Mouse (Mus musculus): ENCODE measurements around the gene Ncam2. TPM values are rescaled to one million over a fixed set of nuclear protein-coding genes. Genes with fewer than 3 reads are reported as not detected.

The Ncam2 gene
- 2.2 and 2.5 TPM in 2 replicates for polyA plus RNA-seq (2015; fragmentation: Nextera tagmentation; extraction: Ambion mirVana)

- peak within 1 kb of the TSS; percentile 88 for H3K4me2 ChIP-seq
- no peaks in the 10 kb centered on the region; the same call in 1 of the 2 replicates for H3K4me1 ChIP-seq
- no peaks in the 10 kb centered on the region for H3K36me3 ChIP-seq
- H3K9me3 ChIP-seq = no peaks in the 10 kb centered on the region
- no peaks in the 10 kb centered on the region for H3K27me3 ChIP-seq (replicated peaks)
- H3K4me3 ChIP-seq (replicated peaks) = peak within 1 kb of the TSS; percentile 60
- no peak within 1 kb of the TSS for H3K27ac ChIP-seq
- peak; percentile 89 for ATAC-seq (ENCODE audit: insufficient read depth, low FRiP score, low read depth)
- H3K9ac ChIP-seq = no peak within 1 kb of the TSS
- WGBS = under 1% methylated on average over 66 of the region's 70 CpGs
Measured at GRCm38 (mm10) chr16:81200201-81201071, at the start of gene Ncam2. Gene Ncam2, plus strand, starts transcription at chr16:81200697.

- no peaks in the 10 kb centered on the region for H3K36me3 ChIP-seq
- H3K27me3 ChIP-seq (replicated peaks) = no peaks in the 10 kb centered on the region
- no peak overlapping the region for H3K9ac ChIP-seq
- ATAC-seq (ENCODE audit: insufficient read depth, low FRiP score, low read depth) = no peak
- H3K9me3 ChIP-seq = no peaks in the 10 kb centered on the region
- no peak overlapping the region for H3K4me2 ChIP-seq
- H3K4me1 ChIP-seq = no peaks in the 10 kb centered on the region
- WGBS = 79% methylated on average over 2 of the region's 2 CpGs
- H3K27ac ChIP-seq = no peak overlapping the region
- H3K4me3 ChIP-seq (replicated peaks) = no peak overlapping the region
Measured at GRCm38 (mm10) chr16:81170828-81171227, 29.7 kb upstream of the Ncam2 start.

- Histone ChIP-seq H3K4me2 (no peak overlapping the region), H3K4me1 (no peaks in the 10 kb centered on the region), H3K4me3 (replicated peaks) (no peak overlapping the region), H3K27me3 (replicated peaks) (no peaks in the 10 kb centered on the region), H3K9me3 (no peaks in the 10 kb centered on the region), H3K27ac (no peak overlapping the region), H3K9ac (no peak overlapping the region), H3K36me3 (no peaks in the 10 kb centered on the region)
- WGBS = 46% methylated on average over 8 of the region's 8 CpGs
- ATAC-seq (ENCODE audit: insufficient read depth, low FRiP score, low read depth) = no peak
Measured at GRCm38 (mm10) chr16:81175302-81175943, 25.1 kb upstream of the Ncam2 start.

- no peak for ATAC-seq (ENCODE audit: insufficient read depth, low FRiP score, low read depth)
- H3K4me3 ChIP-seq (replicated peaks) = no peak overlapping the region
- H3K9ac ChIP-seq = no peak overlapping the region
- no peaks in the 10 kb centered on the region for H3K27me3 ChIP-seq (replicated peaks)
- no peaks in the 10 kb centered on the region for H3K36me3 ChIP-seq
- no peak overlapping the region for H3K4me2 ChIP-seq
- no peaks in the 10 kb centered on the region for H3K9me3 ChIP-seq
- no peak overlapping the region for H3K27ac ChIP-seq
- H3K4me1 ChIP-seq = no peaks in the 10 kb centered on the region
- 86% methylated on average over 5 of the region's 5 CpGs for WGBS
Measured at GRCm38 (mm10) chr16:81179801-81180200, 20.7 kb upstream of the Ncam2 start.

GRCm38 (mm10) chr16:81187579-81188179 lies 12.8 kb upstream of the Ncam2 start:
- H3K4me2 ChIP-seq = no peak overlapping the region
- no peaks in the 10 kb centered on the region for H3K27me3 ChIP-seq (replicated peaks)
- 73% methylated on average over 16 of the region's 16 CpGs for WGBS
- no peak overlapping the region for H3K9ac ChIP-seq
- no peak for ATAC-seq (ENCODE audit: insufficient read depth, low FRiP score, low read depth)
- H3K9me3 ChIP-seq = no peaks in the 10 kb centered on the region
- no peak overlapping the region for H3K27ac ChIP-seq
- no peaks in the 10 kb centered on the region for H3K4me1 ChIP-seq
- no peak overlapping the region for H3K4me3 ChIP-seq (replicated peaks)
- H3K36me3 ChIP-seq = no peaks in the 10 kb centered on the region

GRCm38 (mm10) chr16:81191621-81192020 lies 8.9 kb upstream of the Ncam2 start:
- no peak overlapping the region for H3K4me3 ChIP-seq (replicated peaks)
- ATAC-seq (ENCODE audit: insufficient read depth, low FRiP score, low read depth) = no peak
- no peak overlapping the region for H3K9ac ChIP-seq

GRCm38 (mm10) chr16:81192607-81193006 lies 7.9 kb upstream of the Ncam2 start:
- Histone ChIP-seq H3K4me3 (replicated peaks) (no peak overlapping the region), H3K4me1 (no peaks in the 10 kb centered on the region), H3K27ac (no peak overlapping the region), H3K4me2 (no peak overlapping the region), H3K27me3 (replicated peaks) (no peaks in the 10 kb centered on the region), H3K36me3 (no peaks in the 10 kb centered on the region), H3K9ac (no peak overlapping the region), H3K9me3 (no peaks in the 10 kb centered on the region)
- ATAC-seq (ENCODE audit: insufficient read depth, low FRiP score, low read depth) = no peak
- WGBS = 70% methylated on average over 4 of the region's 4 CpGs

More at GRCm38 (mm10) chr16:81191621-81192020, 8.9 kb upstream of the Ncam2 start:
- no peak overlapping the region for H3K4me2 ChIP-seq
- H3K36me3 ChIP-seq = no peaks in the 10 kb centered on the region
- H3K4me1 ChIP-seq = no peaks in the 10 kb centered on the region
- H3K27ac ChIP-seq = no peak overlapping the region
- no peaks in the 10 kb centered on the region for H3K27me3 ChIP-seq (replicated peaks)
- WGBS = 70% methylated on average over 2 of the region's 2 CpGs
- no peaks in the 10 kb centered on the region for H3K9me3 ChIP-seq

GRCm38 (mm10) chr16:81199467-81199866 lies 1.0 kb upstream of the Ncam2 start:
- no peak for ATAC-seq (ENCODE audit: insufficient read depth, low FRiP score, low read depth)
- no peaks in the 10 kb centered on the region for H3K27me3 ChIP-seq (replicated peaks)
- no peaks in the 10 kb centered on the region for H3K9me3 ChIP-seq
- no peak overlapping the region for H3K4me2 ChIP-seq
- no peaks in the 10 kb centered on the region for H3K36me3 ChIP-seq
- H3K9ac ChIP-seq = no peak overlapping the region
- no peak overlapping the region for H3K27ac ChIP-seq
- 75% methylated on average over 5 of the region's 5 CpGs for WGBS
- no peak overlapping the region for H3K4me3 ChIP-seq (replicated peaks)
- H3K4me1 ChIP-seq = no peaks in the 10 kb centered on the region; the same call in 1 of the 2 replicates

GRCm38 (mm10) chr16:81201471-81201870 lies 974 bp downstream of the Ncam2 start:
- ATAC-seq (ENCODE audit: insufficient read depth, low FRiP score, low read depth) = no peak
- H3K27me3 ChIP-seq (replicated peaks) = no peaks in the 10 kb centered on the region
- no peaks in the 10 kb centered on the region; the same call in 1 of the 2 replicates for H3K4me1 ChIP-seq
- H3K4me3 ChIP-seq (replicated peaks) = no peak overlapping the region
- no peak overlapping the region for H3K27ac ChIP-seq
- H3K4me2 ChIP-seq = no peak overlapping the region; the same call in none of the 2 replicates
- 31% methylated on average over 5 of the region's 5 CpGs for WGBS
- no peaks in the 10 kb centered on the region for H3K9me3 ChIP-seq
- no peak overlapping the region for H3K9ac ChIP-seq
- H3K36me3 ChIP-seq = no peaks in the 10 kb centered on the region

GRCm38 (mm10) chr16:81201992-81202391 lies 1.5 kb downstream of the Ncam2 start:
- no peaks in the 10 kb centered on the region; the same call in 1 of the 2 replicates for H3K4me1 ChIP-seq
- no peak overlapping the region; the same call in 1 of the 2 replicates for H3K4me2 ChIP-seq
- no peaks in the 10 kb centered on the region for H3K27me3 ChIP-seq (replicated peaks)
- H3K27ac ChIP-seq = no peak overlapping the region
- H3K9ac ChIP-seq = no peak overlapping the region
- no peak for ATAC-seq (ENCODE audit: insufficient read depth, low FRiP score, low read depth)
- no peak overlapping the region for H3K4me3 ChIP-seq (replicated peaks)
- 9% methylated on average over 4 of the region's 4 CpGs for WGBS
- no peaks in the 10 kb centered on the region for H3K9me3 ChIP-seq
- H3K36me3 ChIP-seq = no peaks in the 10 kb centered on the region

GRCm38 (mm10) chr16:81202721-81203161 lies 2.2 kb downstream of the Ncam2 start:
- Histone ChIP-seq H3K4me3 (replicated peaks) (no peak overlapping the region), H3K36me3 (no peaks in the 10 kb centered on the region), H3K9ac (no peak overlapping the region), H3K27me3 (replicated peaks) (no peaks in the 10 kb centered on the region), H3K27ac (no peak overlapping the region), H3K9me3 (no peaks in the 10 kb centered on the region), H3K4me1 (no peaks in the 10 kb centered on the region; the same call in 1 of the 2 replicates), H3K4me2 (no peak overlapping the region)
- ATAC-seq (ENCODE audit: insufficient read depth, low FRiP score, low read depth) = no peak
- 64% methylated on average over 8 of the region's 8 CpGs for WGBS

Measured in stomach, embryonic 15.5 days (tissue).